Mouse (Mus musculus) liver, adult (tissue): ENCODE data around the gene Cnksr1.

Source experiments
- GATA4 ChIP-seq: IDR thresholded peaks from 2 replicates; pipeline ENCODE4 v1.6.1; 2014; ENCODE audit warnings: mild to moderate bottlenecking, low read length; ENCODE audit not compliant: insufficient replicate concordance

Gene Cnksr1

GRCm38 (mm10) chr4:134256407-134257197 is 18.4 kb upstream of the Cnksr1 start:
- TF ChIP-seq GATA4: no peak

- TF ChIP-seq GATA4: no peak
These were observed 17.7 kb upstream of the Cnksr1 start for GRCm38 (mm10) chr4:134255854-134256253.

- no peak for TF ChIP-seq GATA4
These were observed 16.6 kb upstream of the Cnksr1 start for GRCm38 (mm10) chr4:134254835-134255234.

- TF ChIP-seq GATA4: no peak
These were observed 15.6 kb upstream of the Cnksr1 start, which contains the start of gene Grrp1 for GRCm38 (mm10) chr4:134253722-134254324. TSS of gene Grrp1 (minus strand) at chr4:134254106.

- TF ChIP-seq GATA4: no peak
These were observed 14.9 kb upstream of the Cnksr1 start for GRCm38 (mm10) chr4:134252911-134253721.

- TF ChIP-seq GATA4: no peak
These were observed 14.1 kb upstream of the Cnksr1 start for GRCm38 (mm10) chr4:134252131-134252910.

GRCm38 (mm10) chr4:134251241-134252130 is 13.3 kb upstream of the Cnksr1 start:
- TF ChIP-seq GATA4: no peak

- TF ChIP-seq GATA4: no peak
These were observed 12.7 kb upstream of the Cnksr1 start for GRCm38 (mm10) chr4:134250930-134251240.

- TF ChIP-seq GATA4: no peak
These were observed 12.1 kb upstream of the Cnksr1 start for GRCm38 (mm10) chr4:134250116-134250929.

- TF ChIP-seq GATA4: no peak
These were observed 11.5 kb upstream of the Cnksr1 start for GRCm38 (mm10) chr4:134249651-134250050.

- no peak for TF ChIP-seq GATA4
These were observed 8.6 kb upstream of the Cnksr1 start, which contains the start of gene Gm30191 for GRCm38 (mm10) chr4:134246719-134247258. TSS of gene Gm30191 (plus strand) at chr4:134246935.

- no peak for TF ChIP-seq GATA4
These were observed 8.1 kb upstream of the Cnksr1 start for GRCm38 (mm10) chr4:134246256-134246655.
